Mouse (Mus musculus) megakaryocyte progenitor cell, adult 5-6 weeks (primary cell): Measurements from ENCODE around the gene Cntnap1. TPM values are rescaled to one million over a fixed set of nuclear protein-coding genes. Genes with fewer than 3 reads are reported as not detected.

ENCODE experiments used
- total RNA-seq, 2 experiments: library from RNA; stranded (forward) in 1 of 2; stranded (reverse) in 1 of 2; fragments of 157-497, 149-512 nt in 1 of 2; fragments of 200-1000 nt in 1 of 2; gene quantifications; 2 replicates each; pipeline versions ENCODE4 v1.2.3 to v1.2.4; 2015 to 2017

Cntnap1 gene
- total RNA-seq, 2 experiments from 2014 or later: 0.77 to 0.87 TPM

Other genes with a start within 250 kb of the Cntnap1 start
- 38.3 and 38.6 TPM in 2 replicates for gene Stat3, start 231.0 kb upstream of the Cntnap1 start, total RNA-seq (2015)
- 78.6 and 85.3 TPM in 2 replicates for gene Stat3, start 231.0 kb upstream of the Cntnap1 start, total RNA-seq (2017)
- 0.51 and 1.7 TPM in 2 replicates for gene Cavin1, start 199.6 kb upstream of the Cntnap1 start, total RNA-seq (2015)
- gene Cavin1, start 199.6 kb upstream of the Cntnap1 start, total RNA-seq (2017): 1.4 and 2.5 TPM in 2 replicates
- gene Atp6v0a1, start 161.1 kb upstream of the Cntnap1 start, total RNA-seq (2015): 21.4 and 35.3 TPM in 2 replicates
- 38.1 and 50.1 TPM in 2 replicates for gene Atp6v0a1, start 161.1 kb upstream of the Cntnap1 start, total RNA-seq (2017)
- gene Naglu, start 100.5 kb upstream of the Cntnap1 start, total RNA-seq (2015): 6.0 and 8.4 TPM in 2 replicates
- 9.9 and 12.0 TPM in 2 replicates for gene Naglu, start 100.5 kb upstream of the Cntnap1 start, total RNA-seq (2017)
- 6.0 and 9.8 TPM in 2 replicates for gene Hsd17b1, start 92.1 kb upstream of the Cntnap1 start, total RNA-seq (2015)
- 3.2 and 5.2 TPM in 2 replicates for gene Hsd17b1, start 92.1 kb upstream of the Cntnap1 start, total RNA-seq (2017)
- 19.8 and 28.1 TPM in 2 replicates for gene Coasy, start 88.0 kb upstream of the Cntnap1 start, total RNA-seq (2015)
- gene Coasy, start 88.0 kb upstream of the Cntnap1 start, total RNA-seq (2017): 28.0 and 31.7 TPM in 2 replicates
- 76.4 and 83.6 TPM in 2 replicates for gene Mlx, start 83.2 kb upstream of the Cntnap1 start, total RNA-seq (2015)
- gene Mlx, start 83.2 kb upstream of the Cntnap1 start, total RNA-seq (2017): 84.7 and 90.0 TPM in 2 replicates
- 32.7 and 40.2 TPM in 2 replicates for gene Psmc3ip, start 75.1 kb upstream of the Cntnap1 start, total RNA-seq (2015)
- 58.6 and 67.8 TPM in 2 replicates for gene Psmc3ip, start 75.1 kb upstream of the Cntnap1 start, total RNA-seq (2017)
- gene Retreg3, start 50.6 kb upstream of the Cntnap1 start, total RNA-seq (2015): 7.3 and 8.1 TPM in 2 replicates
- gene Retreg3, start 50.6 kb upstream of the Cntnap1 start, total RNA-seq (2017): 24.0 and 25.7 TPM in 2 replicates
- 20.7 and 21.2 TPM in 2 replicates for gene Tubg1, start 50.6 kb upstream of the Cntnap1 start, total RNA-seq (2015)
- 41.4 and 43.3 TPM in 2 replicates for gene Tubg1, start 50.6 kb upstream of the Cntnap1 start, total RNA-seq (2017)
- gene Tubg2, start 14.6 kb upstream of the Cntnap1 start, total RNA-seq (2015): not detected in 2 replicates
- gene Tubg2, start 14.6 kb upstream of the Cntnap1 start, total RNA-seq (2017): not detected in 2 replicates
- 0.66 TPM in 1 of 2 replicates, not detected in the other for gene Plekhh3, start 828 bp downstream of the Cntnap1 start, total RNA-seq (2015)
- 0.14 and 1.0 TPM in 2 replicates for gene Plekhh3, start 828 bp downstream of the Cntnap1 start, total RNA-seq (2017)
- not detected in 2 replicates for gene Ccr10, start 4.9 kb downstream of the Cntnap1 start, total RNA-seq (2015)
- 0.41 TPM in 1 of 2 replicates, not detected in the other for gene Ccr10, start 4.9 kb downstream of the Cntnap1 start, total RNA-seq (2017)
- gene Ezh1, start 55.9 kb downstream of the Cntnap1 start, total RNA-seq (2015): 13.8 and 15.8 TPM in 2 replicates
- gene Ezh1, start 55.9 kb downstream of the Cntnap1 start, total RNA-seq (2017): 13.2 and 15.8 TPM in 2 replicates
- gene Ramp2, start 75.5 kb downstream of the Cntnap1 start, total RNA-seq (2015): 0.88 TPM in 1 of 2 replicates, not detected in the other
- gene Ramp2, start 75.5 kb downstream of the Cntnap1 start, total RNA-seq (2017): 1.9 TPM in 1 of 2 replicates, not detected in the other
- 261 and 263 TPM in 2 replicates for gene Vps25, start 83.2 kb downstream of the Cntnap1 start, total RNA-seq (2015)
- 70.4 and 86.9 TPM in 2 replicates for gene Vps25, start 83.2 kb downstream of the Cntnap1 start, total RNA-seq (2017)
- not detected in 2 replicates for gene Wnk4, start 90.0 kb downstream of the Cntnap1 start, total RNA-seq (2015)
- not detected in 2 replicates for gene Wnk4, start 90.0 kb downstream of the Cntnap1 start, total RNA-seq (2017)
- 1.1 and 2.0 TPM in 2 replicates for gene Cntd1, start 108.5 kb downstream of the Cntnap1 start, total RNA-seq (2015)
- 1.2 and 1.3 TPM in 2 replicates for gene Cntd1, start 108.5 kb downstream of the Cntnap1 start, total RNA-seq (2017)
- 74.0 and 91.0 TPM in 2 replicates for gene Coa3, start 108.6 kb downstream of the Cntnap1 start, total RNA-seq (2015)
- 43.7 and 47.8 TPM in 2 replicates for gene Coa3, start 108.6 kb downstream of the Cntnap1 start, total RNA-seq (2017)
- gene Becn1, start 131.8 kb downstream of the Cntnap1 start, total RNA-seq (2015): 49.8 and 61.2 TPM in 2 replicates
- 161 and 166 TPM in 2 replicates for gene Becn1, start 131.8 kb downstream of the Cntnap1 start, total RNA-seq (2017)
- 208 and 220 TPM in 2 replicates for gene Psme3, start 145.7 kb downstream of the Cntnap1 start, total RNA-seq (2015)
- gene Psme3, start 145.7 kb downstream of the Cntnap1 start, total RNA-seq (2017): 116 and 120 TPM in 2 replicates
- 1.5 and 2.0 TPM in 2 replicates for gene Aoc2, start 154.5 kb downstream of the Cntnap1 start, total RNA-seq (2015)
- gene Aoc2, start 154.5 kb downstream of the Cntnap1 start, total RNA-seq (2017): 0.75 and 1.6 TPM in 2 replicates
- gene Aoc3, start 160.1 kb downstream of the Cntnap1 start, total RNA-seq (2015): 0.15 and 0.29 TPM in 2 replicates
- not detected in 2 replicates for gene Aoc3, start 160.1 kb downstream of the Cntnap1 start, total RNA-seq (2017)
- not detected in 2 replicates for gene G6pc, start 197.0 kb downstream of the Cntnap1 start, total RNA-seq (2015)
- gene G6pc, start 197.0 kb downstream of the Cntnap1 start, total RNA-seq (2017): not detected in 2 replicates
- gene Aarsd1, start 247.1 kb downstream of the Cntnap1 start, total RNA-seq (2015): 41.4 and 52.1 TPM in 2 replicates
- 77.8 and 79.3 TPM in 2 replicates for gene Aarsd1, start 247.1 kb downstream of the Cntnap1 start, total RNA-seq (2017)